Mouse (Mus musculus): Measurements from ENCODE around the gene Arhgap10. TPM values are rescaled to one million over a fixed set of nuclear protein-coding genes. Genes with fewer than 3 reads are reported as not detected.

The Arhgap10 gene
- polyA plus RNA-seq, 1 experiment from 2014 or later = 24.8 TPM

DNA sequence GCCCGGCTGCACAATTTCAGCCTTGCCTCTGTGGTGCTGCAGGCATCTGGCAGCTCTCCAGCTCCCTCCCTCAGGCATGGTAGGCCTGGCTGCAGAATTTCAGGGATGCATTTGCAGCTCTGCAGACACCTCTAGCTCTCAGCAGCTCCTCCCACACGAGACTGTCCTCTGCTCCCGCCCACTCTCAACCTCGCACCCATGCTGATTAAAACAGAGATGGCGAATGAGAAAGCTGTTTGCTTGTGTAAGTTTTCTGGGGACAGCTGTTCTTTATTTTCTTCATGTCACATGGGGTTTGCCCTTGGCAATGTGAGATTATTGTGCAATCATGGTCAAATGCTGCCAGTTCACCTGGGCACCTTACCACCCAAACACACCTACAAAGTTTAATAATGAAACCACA is 141.3 kb downstream of the Arhgap10 start:
- WGBS = 25% methylated on average over 5 of the region's 5 CpGs
- Histone ChIP-seq H3K4me2 (replicated peaks) (no peak overlapping the region), H3K9me3 (no peaks in the 10 kb centered on the region), H3K27me3 (no peaks in the 10 kb centered on the region), H3K9ac (no peak overlapping the region), H3K4me1 (peaks cover 7% of the 10 kb centered on the region), H3K36me3 (peaks cover 13% of the 10 kb centered on the region), H3K4me3 (no peak overlapping the region), H3K27ac (peak overlapping the region; percentile 36; the same call in 1 of the 2 replicates)
- no peak for ATAC-seq (ENCODE audit: insufficient number of reproducible peaks, insufficient read depth, low FRiP score, low TSS enrichment)

DNA sequence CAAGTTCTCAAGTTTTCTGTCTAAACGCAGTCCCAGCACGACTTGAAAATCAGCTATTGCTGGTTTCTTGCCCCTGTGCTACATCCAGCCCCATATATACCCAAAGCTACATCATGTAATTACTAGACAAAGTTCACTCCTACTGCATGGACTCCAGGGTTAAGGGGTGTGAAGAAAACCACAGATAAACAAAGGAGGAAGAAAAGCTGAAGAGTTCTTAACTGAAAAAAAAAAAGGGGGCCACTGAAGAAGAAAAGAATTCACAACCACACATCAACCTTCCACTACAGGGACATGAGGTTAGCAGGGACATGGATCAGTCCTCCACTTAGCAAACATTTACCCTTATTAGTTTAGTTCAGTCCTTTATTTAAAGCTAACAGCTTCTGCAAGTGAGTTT is 141.8 kb downstream of the Arhgap10 start:
- 92% methylated on average over 2 of the region's 2 CpGs for WGBS

DNA sequence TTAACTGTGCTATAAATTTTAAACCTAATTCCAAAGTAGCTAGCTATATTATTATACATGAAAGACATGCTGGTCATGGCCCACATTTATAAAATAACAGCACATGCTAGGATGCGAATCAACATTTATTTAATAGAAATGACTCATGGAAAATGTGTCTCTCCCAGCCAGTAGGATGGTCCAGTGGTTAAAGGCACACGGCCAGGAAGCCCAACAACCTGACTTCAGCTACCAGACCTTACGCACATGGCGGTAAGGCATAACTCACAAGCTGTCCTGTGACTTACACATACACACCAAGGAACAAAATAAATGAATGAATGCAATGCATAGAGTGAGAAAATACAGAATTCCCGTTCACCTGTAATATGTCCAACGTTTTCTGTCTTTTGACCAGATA is 146.7 kb downstream of the Arhgap10 start:
- peaks cover 7% of the 10 kb centered on the region; the same call in 1 of the 2 replicates for H3K4me1 ChIP-seq
- no peak overlapping the region for H3K4me2 ChIP-seq (replicated peaks)
- no peak overlapping the region for H3K9ac ChIP-seq
- H3K27ac ChIP-seq = no peak overlapping the region
- H3K9me3 ChIP-seq = no peaks in the 10 kb centered on the region
- peaks cover 10% of the 10 kb centered on the region; the same call in 1 of the 2 replicates for H3K36me3 ChIP-seq
- ATAC-seq (ENCODE audit: insufficient number of reproducible peaks, insufficient read depth, low FRiP score, low TSS enrichment) = no peak
- 95% methylated on average over 6 of the region's 6 CpGs for WGBS
- H3K27me3 ChIP-seq = no peaks in the 10 kb centered on the region
- H3K4me3 ChIP-seq = no peak overlapping the region

More for the DNA sequence above, 141.8 kb downstream of the Arhgap10 start:
- Histone ChIP-seq H3K4me1 (peaks cover 7% of the 10 kb centered on the region), H3K27ac (peak overlapping the region; percentile 36; the same call in 1 of the 2 replicates), H3K9ac (no peak overlapping the region), H3K36me3 (peaks cover 10% of the 10 kb centered on the region; the same call in 1 of the 2 replicates), H3K9me3 (no peaks in the 10 kb centered on the region), H3K27me3 (no peaks in the 10 kb centered on the region), H3K4me2 (replicated peaks) (no peak overlapping the region), H3K4me3 (no peak overlapping the region)
- no peak for ATAC-seq (ENCODE audit: insufficient number of reproducible peaks, insufficient read depth, low FRiP score, low TSS enrichment)

DNA sequence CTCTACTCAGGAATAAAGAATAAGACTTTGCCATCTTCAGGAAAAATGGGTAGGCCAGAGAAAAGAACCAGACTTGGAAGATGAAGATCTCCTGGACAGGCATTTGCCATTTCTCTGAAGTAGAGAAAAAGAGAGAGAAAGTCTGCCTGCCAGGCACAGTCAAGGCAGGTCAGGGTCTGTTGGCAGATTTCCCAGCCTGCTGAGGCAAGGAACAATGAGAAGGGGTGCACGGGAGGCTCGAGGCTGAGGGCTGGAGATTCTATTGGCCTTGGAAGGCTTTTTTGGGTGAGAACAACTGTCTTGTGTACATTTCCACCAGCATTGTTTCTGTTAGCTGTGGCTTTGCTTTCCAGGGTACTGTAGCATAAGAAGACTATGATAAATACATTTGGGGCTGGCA is 147.4 kb downstream of the Arhgap10 start:
- WGBS = 44% methylated on average over 2 of the region's 2 CpGs
- H3K9me3 ChIP-seq = no peaks in the 10 kb centered on the region
- peaks cover 10% of the 10 kb centered on the region; the same call in 1 of the 2 replicates for H3K36me3 ChIP-seq
- ATAC-seq (ENCODE audit: insufficient number of reproducible peaks, insufficient read depth, low FRiP score, low TSS enrichment) = no peak
- no peaks in the 10 kb centered on the region for H3K27me3 ChIP-seq
- 0 out of 2 replicates have a peak overlapping the region, but pooled peaks have one; percentile 15 for H3K9ac ChIP-seq
- no peak overlapping the region for H3K4me3 ChIP-seq
- H3K4me2 ChIP-seq (replicated peaks) = no peak overlapping the region
- no peak overlapping the region for H3K27ac ChIP-seq
- H3K4me1 ChIP-seq = peaks cover 7% of the 10 kb centered on the region; the same call in 1 of the 2 replicates

DNA sequence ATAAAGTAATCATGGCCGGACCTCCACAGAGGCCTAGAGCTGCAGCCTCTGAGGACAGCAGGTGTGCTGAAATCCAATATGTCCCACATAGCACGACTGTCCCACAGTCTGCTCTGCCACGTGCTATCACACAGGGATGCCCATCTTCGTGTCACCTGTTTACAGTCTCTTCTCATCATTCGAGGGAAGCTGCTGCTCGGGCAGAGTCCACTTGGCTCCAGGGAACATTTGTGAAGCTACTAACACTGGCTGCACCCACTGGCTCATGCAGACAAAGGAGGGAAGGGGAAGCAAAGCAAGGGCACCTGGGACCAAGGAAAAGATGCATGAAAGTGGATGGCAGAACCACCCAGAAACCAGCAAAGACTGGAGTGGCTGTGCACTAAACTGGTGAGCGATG is 148.1 kb downstream of the Arhgap10 start:
- Histone ChIP-seq H3K4me2 (replicated peaks) (no peak overlapping the region), H3K4me1 (peaks cover 7% of the 10 kb centered on the region; the same call in 1 of the 2 replicates), H3K36me3 (peaks cover 10% of the 10 kb centered on the region; the same call in 1 of the 2 replicates), H3K4me3 (no peak overlapping the region), H3K27ac (no peak overlapping the region), H3K27me3 (no peaks in the 10 kb centered on the region), H3K9me3 (no peaks in the 10 kb centered on the region), H3K9ac (no peak overlapping the region)
- WGBS = 84% methylated on average over 7 of the region's 7 CpGs
- no peak for ATAC-seq (ENCODE audit: insufficient number of reproducible peaks, insufficient read depth, low FRiP score, low TSS enrichment)

DNA sequence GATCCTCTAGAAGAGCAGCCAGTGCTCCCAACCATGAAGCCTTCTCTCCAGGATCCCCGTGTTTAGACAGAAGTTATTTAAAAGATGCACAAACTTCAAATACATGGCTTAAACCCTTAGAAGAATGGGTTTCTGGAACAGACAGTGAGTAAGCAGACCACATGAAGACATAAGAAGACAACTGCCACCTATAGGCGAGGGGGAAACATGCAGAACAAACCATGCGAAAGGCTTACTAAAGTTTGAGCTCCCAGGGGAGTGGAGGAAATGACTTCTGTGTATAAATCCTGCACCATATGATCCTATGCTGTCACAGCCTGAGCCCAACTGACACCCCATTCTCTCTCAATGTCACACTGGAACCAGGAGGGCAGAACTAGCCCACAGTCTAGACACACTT is 150.7 kb downstream of the Arhgap10 start:
- ATAC-seq (ENCODE audit: insufficient number of reproducible peaks, insufficient read depth, low FRiP score, low TSS enrichment) = no peak
- H3K27ac ChIP-seq = no peak overlapping the region
- H3K4me1 ChIP-seq = peaks cover 7% of the 10 kb centered on the region; the same call in 1 of the 2 replicates
- H3K9ac ChIP-seq = no peak overlapping the region
- WGBS = 53% methylated on average over 3 of the region's 3 CpGs
- H3K27me3 ChIP-seq = no peaks in the 10 kb centered on the region
- H3K9me3 ChIP-seq = no peaks in the 10 kb centered on the region
- H3K36me3 ChIP-seq = no peaks in the 10 kb centered on the region
- H3K4me3 ChIP-seq = no peak overlapping the region
- H3K4me2 ChIP-seq (replicated peaks) = no peak overlapping the region

DNA sequence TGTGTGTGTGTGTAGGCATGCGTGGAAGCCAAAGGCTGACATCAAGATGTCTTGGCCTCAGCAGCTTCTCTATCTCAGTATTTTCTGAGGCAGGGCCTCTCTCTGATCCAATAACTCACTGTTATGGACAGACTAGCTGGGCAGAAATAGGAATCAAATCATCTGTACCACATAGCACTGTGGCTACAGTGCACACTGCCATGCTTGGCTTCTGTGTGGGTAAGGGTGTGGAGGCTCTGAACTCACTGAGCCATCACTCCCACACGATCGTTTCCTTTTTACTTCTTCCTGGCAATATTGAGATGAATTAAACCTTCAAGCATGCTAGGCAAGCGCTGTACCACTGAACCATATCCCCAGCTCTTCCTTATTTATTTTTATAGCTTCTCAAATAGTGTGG is 151.3 kb downstream of the Arhgap10 start:
- H3K4me1 ChIP-seq = peaks cover 7% of the 10 kb centered on the region; the same call in 1 of the 2 replicates
- no peak overlapping the region for H3K4me2 ChIP-seq (replicated peaks)
- no peaks in the 10 kb centered on the region for H3K36me3 ChIP-seq
- no peak overlapping the region for H3K9ac ChIP-seq
- H3K27me3 ChIP-seq = no peaks in the 10 kb centered on the region
- ATAC-seq (ENCODE audit: insufficient number of reproducible peaks, insufficient read depth, low FRiP score, low TSS enrichment) = no peak
- no peak overlapping the region for H3K4me3 ChIP-seq
- H3K27ac ChIP-seq = no peak overlapping the region
- 82% methylated on average over 4 of the region's 4 CpGs for WGBS
- no peaks in the 10 kb centered on the region for H3K9me3 ChIP-seq

DNA sequence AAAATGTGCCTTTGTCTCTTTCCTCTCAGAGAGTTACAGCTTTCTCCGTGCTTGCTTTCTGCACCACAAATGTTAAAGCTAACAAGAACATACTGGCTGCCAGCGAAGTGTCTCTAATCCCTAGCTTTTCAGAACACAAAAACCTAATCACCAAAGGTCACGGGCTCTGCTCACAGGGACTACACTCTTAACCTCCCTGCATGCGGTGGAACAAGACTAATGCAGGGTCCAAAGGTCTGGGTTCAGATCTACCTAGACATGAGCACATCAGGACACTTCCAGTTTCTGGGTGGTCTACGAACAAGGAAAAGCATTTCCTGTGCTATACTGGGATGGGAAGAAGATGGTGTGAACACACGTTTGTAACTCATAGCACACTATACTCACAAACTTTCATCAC is 151.8 kb downstream of the Arhgap10 start:
- no peaks in the 10 kb centered on the region for H3K27me3 ChIP-seq
- H3K27ac ChIP-seq = no peak overlapping the region
- H3K36me3 ChIP-seq = no peaks in the 10 kb centered on the region
- ATAC-seq (ENCODE audit: insufficient number of reproducible peaks, insufficient read depth, low FRiP score, low TSS enrichment) = no peak
- no peaks in the 10 kb centered on the region for H3K9me3 ChIP-seq
- 76% methylated on average over 6 of the region's 6 CpGs for WGBS
- no peak overlapping the region for H3K4me3 ChIP-seq
- no peak overlapping the region for H3K9ac ChIP-seq
- H3K4me1 ChIP-seq = peaks cover 7% of the 10 kb centered on the region; the same call in 1 of the 2 replicates
- no peak overlapping the region for H3K4me2 ChIP-seq (replicated peaks)

DNA sequence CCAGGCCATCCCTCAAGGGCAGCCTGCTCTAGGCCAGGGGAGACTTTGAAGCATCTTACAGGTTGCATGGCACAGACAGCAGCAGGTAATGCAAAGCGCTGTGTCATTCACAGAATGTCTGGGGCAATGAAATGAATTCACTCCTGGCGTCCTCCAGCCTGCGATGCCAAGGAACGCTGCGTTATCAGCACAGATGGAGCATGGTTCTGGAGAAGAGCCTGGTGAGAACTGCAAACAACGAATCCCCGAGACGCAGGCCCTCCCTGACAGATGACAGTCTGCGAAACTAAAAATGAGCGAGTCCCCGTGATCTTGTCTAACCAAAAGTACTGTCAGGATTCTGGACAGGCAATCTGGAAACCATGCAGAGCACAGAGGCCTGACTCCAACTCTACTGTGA is 153.3 kb downstream of the Arhgap10 start:
- no peak overlapping the region for H3K27ac ChIP-seq
- 89% methylated on average over 11 of the region's 11 CpGs for WGBS

DNA sequence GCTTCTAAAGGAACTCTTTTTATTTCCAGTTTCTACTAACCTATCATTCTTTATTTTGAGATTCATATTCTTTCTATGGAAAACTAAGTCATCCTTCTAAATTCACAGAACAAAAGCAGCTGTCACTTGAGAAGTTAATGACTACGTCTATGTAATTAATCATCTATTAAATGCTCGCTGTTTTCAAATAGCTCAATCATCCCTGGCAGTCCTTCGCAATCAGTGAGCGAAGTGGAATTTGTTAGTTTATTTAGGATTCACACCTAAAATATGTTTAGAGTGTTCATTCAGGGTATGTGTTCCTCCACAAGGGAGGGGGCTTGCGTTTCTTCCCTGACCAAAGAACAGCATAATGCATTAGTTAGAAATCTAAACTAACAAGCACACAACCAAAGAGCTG is 156.9 kb downstream of the Arhgap10 start:
- ATAC-seq (ENCODE audit: insufficient number of reproducible peaks, insufficient read depth, low FRiP score, low TSS enrichment) = no peak
- Histone ChIP-seq H3K4me3 (no peak overlapping the region), H3K4me2 (replicated peaks) (no peak overlapping the region), H3K27me3 (no peaks in the 10 kb centered on the region), H3K36me3 (0 out of 2 replicates have a peak, but pooled peaks cover 5% of the 10 kb centered on the region), H3K9me3 (no peaks in the 10 kb centered on the region), H3K27ac (no peak overlapping the region), H3K4me1 (no peaks in the 10 kb centered on the region), H3K9ac (no peak overlapping the region)
- 80% methylated on average over 5 of the region's 5 CpGs for WGBS

More for the DNA sequence above, 153.3 kb downstream of the Arhgap10 start:
- no peaks in the 10 kb centered on the region for H3K36me3 ChIP-seq
- no peaks in the 10 kb centered on the region for H3K9me3 ChIP-seq
- ATAC-seq (ENCODE audit: insufficient number of reproducible peaks, insufficient read depth, low FRiP score, low TSS enrichment) = no peak
- no peaks in the 10 kb centered on the region for H3K27me3 ChIP-seq
- H3K4me3 ChIP-seq = no peak overlapping the region
- H3K4me1 ChIP-seq = no peaks in the 10 kb centered on the region
- H3K4me2 ChIP-seq (replicated peaks) = no peak overlapping the region
- H3K9ac ChIP-seq = no peak overlapping the region

DNA sequence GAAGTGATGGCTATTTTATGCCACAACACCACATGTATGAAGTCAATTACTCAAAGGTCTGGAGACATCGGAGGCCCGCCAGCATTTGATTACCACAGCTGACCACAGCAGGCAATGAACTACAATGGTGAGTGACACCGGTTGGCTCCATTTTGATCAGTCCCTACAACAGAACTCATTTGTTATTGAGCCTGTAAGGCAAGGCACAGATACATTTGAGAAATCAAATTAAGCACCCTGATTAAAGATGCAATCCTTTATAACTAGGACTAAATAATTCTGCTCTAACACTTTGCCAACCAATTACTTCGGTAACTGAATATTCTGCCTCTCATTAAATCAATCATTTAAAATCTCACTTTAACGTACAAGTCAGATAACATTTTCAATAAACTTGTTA is 157.3 kb downstream of the Arhgap10 start:
- WGBS = 85% methylated on average over 5 of the region's 5 CpGs
- no peaks in the 10 kb centered on the region for H3K4me1 ChIP-seq
- H3K4me3 ChIP-seq = no peak overlapping the region
- ATAC-seq (ENCODE audit: insufficient number of reproducible peaks, insufficient read depth, low FRiP score, low TSS enrichment) = no peak
- H3K4me2 ChIP-seq (replicated peaks) = no peak overlapping the region
- 0 out of 2 replicates have a peak, but pooled peaks cover 5% of the 10 kb centered on the region for H3K36me3 ChIP-seq
- no peak overlapping the region for H3K27ac ChIP-seq
- H3K9me3 ChIP-seq = no peaks in the 10 kb centered on the region
- no peaks in the 10 kb centered on the region for H3K27me3 ChIP-seq
- no peak overlapping the region for H3K9ac ChIP-seq

DNA sequence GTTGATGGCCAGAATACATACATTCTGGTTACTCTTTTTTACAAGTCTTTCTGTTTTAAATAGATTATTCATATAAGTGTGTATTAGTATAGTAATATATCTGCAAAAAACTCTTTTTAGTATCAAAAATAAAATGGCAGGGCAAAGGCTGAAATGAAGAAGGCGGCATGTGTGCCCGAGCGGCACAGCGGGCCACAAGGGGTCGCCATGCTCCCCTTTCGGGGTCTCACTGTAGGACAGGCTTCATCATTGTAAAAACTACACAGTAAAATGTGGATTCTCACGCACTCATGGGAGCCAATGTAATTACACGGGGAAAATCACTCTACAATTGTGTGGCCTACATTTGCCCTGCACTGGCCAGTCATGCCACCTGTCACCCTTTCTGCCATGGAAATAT is 160.6 kb downstream of the Arhgap10 start:
- no peak for ATAC-seq (ENCODE audit: insufficient number of reproducible peaks, insufficient read depth, low FRiP score, low TSS enrichment)
- Histone ChIP-seq H3K4me3 (no peak overlapping the region), H3K9ac (no peak overlapping the region), H3K27ac (no peak overlapping the region), H3K36me3 (0 out of 2 replicates have a peak, but pooled peaks cover 5% of the 10 kb centered on the region), H3K9me3 (no peaks in the 10 kb centered on the region), H3K4me2 (replicated peaks) (no peak overlapping the region), H3K4me1 (peaks cover 16% of the 10 kb centered on the region), H3K27me3 (no peaks in the 10 kb centered on the region)
- WGBS = 80% methylated on average over 8 of the region's 8 CpGs
